Mouse (Mus musculus) embryonic stem cell, embryonic (primary cell): Measurements from ENCODE around the gene Pcgf6.

ENCODE experiments used
- CTCF ChIA-PET, 4 experiments: fragments of 300-600 bp in 2 of 4; fragments of 350-600 bp in 2 of 4; sonication (Branson Sonifier 250); formaldehyde crosslinking; loops; one replicate each; lab custom pipeline; 2022; ENCODE audit warnings: inconsistent platforms in 2 of 4; lab: Charles Lee
- POLR2A ChIA-PET, 4 experiments: fragments of 300-600 bp in 2 of 4; fragments of 350-600 bp in 2 of 4; sonication (Branson Sonifier 250); formaldehyde crosslinking; loops; one replicate each; lab custom pipeline; 2022; ENCODE audit warnings: antibody characterized with exemption in 4 of 4, inconsistent platforms in 1 of 4; lab: Charles Lee

Pcgf6 gene

GRCm38 (mm10) chr19:47050271-47051032 lies at the start of gene Pcgf6:
Gene Pcgf6 (minus strand): TSS chr19:47050906.
- CTCF ChIA-PET, result interaction anchor here in 3 of 4 experiments (0.6 to 1.3 kb wide), 6 partner anchors 16 to 699 kb away, joined by 3 to 11 read pairs (median 4); partner anchors contain the start of genes Pdcd11 (in 1 of the 3), Taf5 (in 1 of the 3) and Usmg5 (in 1 of the 3)

GRCm38 (mm10) chr19:47090550-47091156 lies 39.9 kb upstream of the Pcgf6 start, which contains the start of the genes Usmg5 and Pdcd11:
Gene Usmg5 (minus strand): TSS chr19:47090647.
Gene Pdcd11 (plus strand): TSS chr19:47090768.
- ChIA-PET CTCF (interaction anchor here in 3 of 4 experiments (0.5 to 1.4 kb wide), 15 partner anchors 11 to 580 kb away, joined by 3 to 10 read pairs (median 4); partner anchors contain the start of genes Taf5 (in 2 of the 3), Ina (in 1 of the 3) and Pcgf6 (in 1 of the 3)), POLR2A (interaction anchor here (0.5 to 5.0 kb wide), 75 partner anchors 7 to 696 kb away, joined by 3 to 83 read pairs (median 4); partner anchors contain the start of genes Neurl1a (in 3 of the 4), Taf5 (in 3 of the 4), Calhm2 (in 2 of the 4) and Ina (in 2 of the 4))

More at GRCm38 (mm10) chr19:47050271-47051032, at the start of gene Pcgf6:
- POLR2A ChIA-PET, result interaction anchor here (0.5 to 5.1 kb wide), 60 partner anchors 10 to 705 kb away, joined by 3 to 115 read pairs (median 4); partner anchors contain the start of genes Taf5 (in 4 of the 4), Ina (in 3 of the 4), Nt5c2 (in 3 of the 4) and Pdcd11 (in 2 of the 4)

GRCm38 (mm10) chr19:47089718-47090525 lies 39.2 kb upstream of the Pcgf6 start:
- ChIA-PET CTCF (interaction anchor here in 3 of 4 experiments (0.6 to 1.4 kb wide), 10 partner anchors 10 to 579 kb away, joined by 3 to 10 read pairs (median 4); partner anchors contain the start of genes Taf5 (in 2 of the 3), Ina (in 1 of the 3) and Pcgf6 (in 1 of the 3)), POLR2A (interaction anchor here (0.5 to 5.0 kb wide), 74 partner anchors 7 to 695 kb away, joined by 3 to 83 read pairs (median 4); partner anchors contain the start of genes Ina (in 3 of the 4), Neurl1a (in 3 of the 4), Taf5 (in 3 of the 4) and Calhm2 (in 2 of the 4))

GRCm38 (mm10) chr19:47088226-47088625 lies 37.5 kb upstream of the Pcgf6 start:
- CTCF ChIA-PET, result no interaction called here
- POLR2A ChIA-PET, result interaction anchor here in 3 of 4 experiments (0.8 to 5.0 kb wide), 10 partner anchors 8 to 90 kb away, joined by 3 to 83 read pairs (median 11); partner anchors contain the start of gene Taf5 (in 2 of the 3)

- CTCF ChIA-PET, result interaction anchor here in 3 of 4 experiments (0.6 to 2.0 kb wide), 12 partner anchors 17 to 1037 kb away, joined by 3 to 11 read pairs (median 6); partner anchors contain the start of genes Pdcd11 (in 2 of the 3), Usmg5 (in 2 of the 3), Ina (in 1 of the 3) and Nt5c2 (in 1 of the 3)
- POLR2A ChIA-PET, result interaction anchor here (0.6 to 3.6 kb wide), 122 partner anchors 8 to 739 kb away, joined by 3 to 115 read pairs (median 4); partner anchors contain the start of genes Nt5c2 (in 4 of the 4), Pcgf6 (in 4 of the 4), Ina (in 3 of the 4) and Pdcd11 (in 3 of the 4)
Measured at GRCm38 (mm10) chr19:47067924-47068611, 17.4 kb upstream of the Pcgf6 start.

- ChIA-PET CTCF (interaction anchor here in 3 of 4 experiments (0.6 to 2.0 kb wide), 12 partner anchors 16 to 1037 kb away, joined by 3 to 11 read pairs (median 4); partner anchors contain the start of genes Pcgf6 (in 2 of the 3), Pdcd11 (in 2 of the 3), Usmg5 (in 2 of the 3) and Ina (in 1 of the 3)), POLR2A (interaction anchor here (0.5 to 3.6 kb wide), 132 partner anchors 9 to 1993 kb away, joined by 3 to 115 read pairs (median 4); partner anchors contain the start of genes Nt5c2 (in 4 of the 4), Pcgf6 (in 4 of the 4), Ina (in 3 of the 4) and Pdcd11 (in 3 of the 4))
Measured at GRCm38 (mm10) chr19:47067096-47067882, 16.6 kb upstream of the Pcgf6 start, which contains the start of gene Taf5. Gene Taf5 (plus strand): TSS chr19:47067746.

GRCm38 (mm10) chr19:47065860-47066259 lies 15.2 kb upstream of the Pcgf6 start:
- POLR2A ChIA-PET, result interaction anchor here in 3 of 4 experiments (0.6 to 3.6 kb wide), 14 partner anchors 11 to 346 kb away, joined by 3 to 83 read pairs (median 12); partner anchors contain the start of genes Pdcd11 (in 2 of the 3), Usmg5 (in 2 of the 3), Ina (in 1 of the 3) and Nt5c2 (in 1 of the 3)
- CTCF ChIA-PET, result interaction anchor here in 2 of 4 experiments (0.6 to 1.1 kb wide), 2 partner anchors 15 to 16 kb away, joined by 4 to 5 read pairs; partner anchors contain the start of gene Pcgf6 (in 1 of the 2)

GRCm38 (mm10) chr19:47057684-47058083 lies 7.0 kb upstream of the Pcgf6 start:
- ChIA-PET CTCF (no interaction called here), POLR2A (interaction anchor here in 2 of 4 experiments (1.2 to 2.1 kb wide), 3 partner anchors 10 to 43 kb away, joined by 3 to 10 read pairs (median 9); partner anchors contain the start of genes Taf5 (in 2 of the 2) and Ina (in 1 of the 2))

GRCm38 (mm10) chr19:47053471-47053870 lies 2.8 kb upstream of the Pcgf6 start:
- POLR2A ChIA-PET, result interaction anchor here in 3 of 4 experiments (0.8 to 5.1 kb wide), 7 partner anchors 14 to 81 kb away, joined by 3 to 115 read pairs (median 5); partner anchors contain the start of genes Taf5 (in 3 of the 3), Ina (in 1 of the 3), Nt5c2 (in 1 of the 3) and Pdcd11 (in 1 of the 3)

GRCm38 (mm10) chr19:47052927-47053326 lies 2.2 kb upstream of the Pcgf6 start:
- CTCF ChIA-PET, result interaction anchor here in 2 of 4 experiments (0.5 to 1.3 kb wide), 3 partner anchors 30 to 61 kb away, joined by 3 to 9 read pairs (median 3); no protein-coding TSS in a partner anchor
- POLR2A ChIA-PET, result interaction anchor here in 3 of 4 experiments (0.8 to 5.1 kb wide), 11 partner anchors 9 to 82 kb away, joined by 3 to 115 read pairs (median 5); partner anchors contain the start of genes Taf5 (in 3 of the 3), Ina (in 2 of the 3), Nt5c2 (in 2 of the 3) and Pdcd11 (in 1 of the 3)

More at GRCm38 (mm10) chr19:47053471-47053870, 2.8 kb upstream of the Pcgf6 start:
- CTCF ChIA-PET, result interaction anchor here in 2 of 4 experiments (0.5 to 1.3 kb wide), 3 partner anchors 31 to 61 kb away, joined by 3 to 9 read pairs (median 3); no protein-coding TSS in a partner anchor

GRCm38 (mm10) chr19:47049840-47050239 lies 866 bp downstream of the Pcgf6 start:
- ChIA-PET POLR2A (interaction anchor here in 3 of 4 experiments (0.6 to 5.1 kb wide), 20 partner anchors 14 to 451 kb away, joined by 3 to 115 read pairs (median 6); partner anchors contain the start of genes Ina (in 3 of the 3), Nt5c2 (in 3 of the 3), Taf5 (in 3 of the 3) and Pdcd11 (in 1 of the 3)), CTCF (interaction anchor here in 1 of 4 experiments (0.7 kb wide), 1 partner anchor 16 kb away, joined by 5 read pairs; no protein-coding TSS in a partner anchor)

GRCm38 (mm10) chr19:47049061-47049460 lies 1.6 kb downstream of the Pcgf6 start:
- POLR2A ChIA-PET, result interaction anchor here in 2 of 4 experiments (0.6 to 2.0 kb wide), 12 partner anchors 11 to 290 kb away, joined by 3 to 11 read pairs (median 4); partner anchors contain the start of genes Pdcd11 (in 2 of the 2), Taf5 (in 2 of the 2) and Usmg5 (in 2 of the 2)
- CTCF ChIA-PET, result no interaction called here

- POLR2A ChIA-PET, result interaction anchor here in 3 of 4 experiments (0.7 to 5.5 kb wide), 13 partner anchors 9 to 43 kb away, joined by 3 to 29 read pairs (median 5); partner anchors contain the start of genes Taf5 (in 3 of the 3), Pdcd11 (in 2 of the 3) and Usmg5 (in 2 of the 3)
- CTCF ChIA-PET, result interaction anchor here in 2 of 4 experiments (0.5 to 1.3 kb wide), 6 partner anchors 11 to 287 kb away, joined by 3 to 8 read pairs (median 4); partner anchors contain the start of genes Ina (in 1 of the 2) and Nt5c2 (in 1 of the 2)
Measured at GRCm38 (mm10) chr19:47047236-47047833, 3.4 kb downstream of the Pcgf6 start.
